In genomic region chr10:99945418-99945817, GRCm38 (mm10) we compare ENCODE assay signal across 27 mouse cellular contexts.
DNase-seq lines count a peak whose midpoint lies in the region; ATAC-seq and TF ChIP-seq lines count a peak whose summit lies in the region.
"Had no signal": no experiment of that assay in that cellular context is flagged by ENCODE, and none has a peak within 500 bp of the region (broad histone marks: within the 10 kb centered on the region; RNA-seq: fewer than 3 reads in every experiment).

No protein-coding gene starts in this region.

- TF ChIP-seq CTCF in bone marrow macrophage, adult 2 months (IDR thresholded peaks at IDR 0.05; ENCODE audit: low read depth, low read length): no peak
- TF ChIP-seq CTCF in forebrain, postnatal 0 days (IDR thresholded peaks at IDR 0.05; ENCODE audit: low read depth): no peak

- 87% methylated on average over 3 of the region's 3 CpGs for WGBS in forebrain, postnatal 0 days

- H3K4me2 ChIP-seq in forebrain, postnatal 0 days (ENCODE audit: low read depth): no peak overlapping the region
- H3K4me2 ChIP-seq: forebrain, embryonic 12.5 days; heart, embryonic 15.5 days; hindbrain, embryonic 15.5 days; intestine, embryonic 15.5 days; liver, embryonic 15.5 days; lung, embryonic 15.5 days; neural tube, embryonic 13.5 days had no signal

- DNase-seq in adrenal gland, adult 2 months: peak; percentile 36
- DNase-seq in adrenal gland, adult 18-20 months (ENCODE audit: low spot score in 2 of 2): no peak
- DNase-seq in heart, postnatal 10 days: peak; percentile 10 to 20
- no peak for DNase-seq in heart, postnatal 14 days
- DNase-seq in 3134 (ENCODE audit: extremely low read depth, insufficient read length, low spot score): peak; percentile 10
- no peak for DNase-seq in cerebellum, adult 11-12 months
- DNase-seq in forebrain, postnatal 0 days: no peak
- DNase-seq: cerebellum, adult 9-10 months; gastrocnemius, postnatal 14 days; liver; retina, postnatal 1 day; right cerebral cortex, postnatal 25 days had no signal

- H3K27me3 ChIP-seq in forebrain, postnatal 0 days (ENCODE audit: insufficient read depth, low read length): no peaks in the 10 kb centered on the region
- H3K27me3 ChIP-seq: forebrain, embryonic 12.5 days; heart, embryonic 15.5 days; hindbrain, embryonic 15.5 days; intestine, embryonic 15.5 days; liver, embryonic 15.5 days; lung, embryonic 15.5 days had no signal

- no peaks in the 10 kb centered on the region for H3K36me3 ChIP-seq in forebrain, postnatal 0 days (ENCODE audit: insufficient read depth)
- H3K36me3 ChIP-seq: forebrain, embryonic 12.5 days; heart, embryonic 15.5 days; hindbrain, embryonic 15.5 days; intestine, embryonic 15.5 days; limb, embryonic 10.5 days; liver, embryonic 15.5 days; lung, embryonic 15.5 days; midbrain, embryonic 10.5 days; neural tube, embryonic 13.5 days had no signal

- no peaks in the 10 kb centered on the region for H3K9me3 ChIP-seq in forebrain, postnatal 0 days (ENCODE audit: low read length)
- H3K9me3 ChIP-seq: forebrain, embryonic 12.5 days; heart, embryonic 15.5 days; hindbrain, embryonic 15.5 days; intestine, embryonic 15.5 days; limb, embryonic 10.5 days; liver, embryonic 15.5 days; lung, embryonic 15.5 days; midbrain, embryonic 10.5 days; neural tube, embryonic 13.5 days had no signal

- H3K9ac ChIP-seq in forebrain, postnatal 0 days: no peak overlapping the region
- H3K9ac ChIP-seq: forebrain, embryonic 12.5 days; heart, embryonic 15.5 days; hindbrain, embryonic 15.5 days; intestine, embryonic 15.5 days; liver, embryonic 15.5 days; lung, embryonic 15.5 days; neural tube, embryonic 13.5 days had no signal

- H3K4me3 ChIP-seq in bone marrow macrophage, adult 2 months (ENCODE audit: insufficient read depth, low read length): no peak overlapping the region
- H3K4me3 ChIP-seq in forebrain, postnatal 0 days (ENCODE audit: low read depth, low read length): no peak overlapping the region
- H3K4me3 ChIP-seq: forebrain, embryonic 12.5 days; heart, embryonic 15.5 days; hindbrain, embryonic 15.5 days; intestine, embryonic 15.5 days; layer of hippocampus, adult 2 months; limb, embryonic 10.5 days; liver, embryonic 15.5 days; lung, embryonic 15.5 days; midbrain, embryonic 10.5 days; myocyte; neural tube, embryonic 13.5 days had no signal

- H3K27ac ChIP-seq in bone marrow macrophage, adult 2 months (ENCODE audit: insufficient read depth, low read depth, low read length): 0 out of 2 replicates have a peak overlapping the region, but pooled peaks have one; percentile 2
- no peak overlapping the region for H3K27ac ChIP-seq in forebrain, postnatal 0 days (ENCODE audit: low read depth, low read length)
- H3K27ac ChIP-seq: forebrain, embryonic 12.5 days; heart, embryonic 15.5 days; hindbrain, embryonic 15.5 days; intestine, embryonic 15.5 days; layer of hippocampus, adult 2 months; limb, embryonic 10.5 days; liver, embryonic 15.5 days; lung, embryonic 15.5 days; macrophage; midbrain, embryonic 10.5 days; neural tube, embryonic 13.5 days had no signal

- intact Hi-C loops in heart, postnatal 10 days (cut with DNase I): no loop called here
- intact Hi-C loops in heart, postnatal 14 days (cut with DNase I): no loop called here

- ATAC-seq in forebrain, postnatal 0 days: no peak
- ATAC-seq: activated CD4-positive, CD25-positive, alpha-beta regulatory T cell, adult 4 months; intestine, embryonic 15.5 days; midbrain, embryonic 16.5 days had no signal

- no peak for TF ChIP-seq POLR2A in bone marrow macrophage, adult 2 months (IDR thresholded peaks at IDR 0.05; ENCODE audit: borderline replicate concordance, low read depth, low read length)

- peaks cover 10% of the 10 kb centered on the region for H3K4me1 ChIP-seq in bone marrow macrophage, adult 2 months (ENCODE audit: control insufficient read depth, insufficient read depth, low read length)
- H3K4me1 ChIP-seq in forebrain, postnatal 0 days (ENCODE audit: insufficient read depth): no peaks in the 10 kb centered on the region
- H3K4me1 ChIP-seq: heart, embryonic 15.5 days; hindbrain, embryonic 15.5 days; intestine, embryonic 15.5 days; liver, embryonic 15.5 days; lung, embryonic 15.5 days; neural tube, embryonic 13.5 days had no signal

Comparison
In these comparisons a context has a peak if more than half of its experiments do, and no peak if none do; other contexts are left out.
1. DNase-seq: peak in adrenal gland, adult 2 months (single experiment), heart, postnatal 10 days (2 of 2) and 3134 (single experiment); none in adrenal gland, adult 18-20 months (0 of 2), heart, postnatal 14 days (0 of 2), cerebellum, adult 11-12 months (single experiment) and forebrain, postnatal 0 days (single experiment).